Mouse (Mus musculus): Measurements from ENCODE around the gene Mnx1. TPM values are rescaled to one million over a fixed set of nuclear protein-coding genes. Genes with fewer than 3 reads are reported as not detected.
"Not testable (repeated sequence)": the region's sequence is repeated elsewhere in the genome, so short reads cannot be mapped to it uniquely, and the experiment has no call there.

Mnx1 gene
- polyA plus RNA-seq, 1 experiment from 2014 or later = not detected

DNA sequence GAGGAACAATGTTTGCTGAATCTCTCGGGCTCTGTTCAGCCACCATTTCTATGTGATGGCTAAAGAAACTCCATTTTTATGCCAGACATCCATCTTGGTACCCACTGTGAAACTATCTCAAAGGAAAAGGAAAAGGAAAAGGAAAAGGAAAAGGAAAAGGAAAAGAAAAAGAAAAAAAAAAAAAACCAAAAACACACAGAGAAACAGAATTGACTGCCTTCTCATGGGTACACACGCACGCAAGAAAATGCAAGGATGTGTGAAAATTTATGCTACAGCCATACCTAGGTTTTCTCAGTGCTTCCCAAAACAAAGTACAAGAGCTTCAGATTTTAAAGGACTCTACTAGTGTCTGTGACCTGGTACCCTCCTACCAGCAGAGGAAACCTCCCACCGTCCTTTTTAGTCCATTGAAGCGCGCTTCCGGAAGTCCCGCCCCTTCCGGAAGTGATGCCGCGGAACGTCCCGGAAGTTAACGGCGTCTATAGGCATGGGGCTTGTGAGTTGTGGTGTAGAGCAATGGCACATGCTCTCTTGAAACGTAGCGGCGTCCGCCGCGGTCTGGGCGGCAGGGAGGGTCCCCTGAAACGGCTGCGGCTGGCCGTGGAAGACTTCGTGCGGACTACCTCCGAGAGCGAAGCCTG, 43.9 kb downstream of the Mnx1 start, which contains the start of gene Nom1:
TSS of gene Nom1 (plus strand) at position 437 of the 644 bp plus-strand sequence.
- ATAC-seq = peak; percentile 94
- peaks cover 18% of the 10 kb centered on the region for H3K27me3 ChIP-seq
- DNase-seq (ENCODE audit: low read depth, low spot score) = peak; percentile 64
- TF ChIP-seq CTCF (IDR thresholded peaks at IDR 0.05) = no peak
- in situ Hi-C loops (cut with MboI; ENCODE audit: low pct_unique_long_range_greater_than_20kb) = no loop called here
- ChIA-PET POLR2A (interaction anchor here (1.2 kb wide), 1 partner anchor 35 kb away, joined by 3 read pairs; no protein-coding TSS in a partner anchor), CTCF (interaction anchor here (1.8 to 3.0 kb wide), 2 partner anchors 13 to 46 kb away, joined by 4 to 9 read pairs; no protein-coding TSS in a partner anchor)

DNA sequence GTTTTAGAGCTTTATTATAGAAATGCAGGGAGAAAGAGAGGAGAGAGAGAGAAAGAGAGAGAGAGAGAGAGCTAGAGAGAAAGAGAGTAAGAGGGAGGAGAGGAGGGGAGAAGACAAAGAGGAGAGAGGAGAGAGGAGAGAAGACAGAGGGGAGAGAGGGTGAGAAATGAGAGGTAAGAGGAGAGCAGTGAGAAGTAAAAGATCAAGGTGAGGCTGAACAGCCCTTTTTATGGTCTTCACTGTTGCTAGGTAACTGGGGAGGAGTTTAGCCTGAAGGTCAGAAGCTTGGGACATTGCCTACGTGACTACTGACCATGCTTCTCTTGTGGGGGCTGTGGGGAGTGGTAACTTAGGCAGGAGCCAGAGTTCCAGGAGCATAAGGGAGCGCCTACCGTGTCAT, 54.9 kb downstream of the Mnx1 start:
- ATAC-seq; DNase-seq (ENCODE audit: low read depth, low spot score); in situ Hi-C loops (cut with MboI; ENCODE audit: low pct_unique_long_range_greater_than_20kb); POLR2A ChIA-PET; CTCF ChIA-PET: not testable (repeated sequence)
- H3K27me3 ChIP-seq = peaks cover 63% of the 10 kb centered on the region

Other genes starting within 250 kb of the Mnx1 start
- gene Lmbr1, start 100.1 kb downstream of the Mnx1 start, polyA plus RNA-seq (2021) = 15.5 TPM
- 41.1 TPM for gene Nom1, start 43.8 kb downstream of the Mnx1 start, polyA plus RNA-seq (2021)
- gene Ube3c, start 90.8 kb upstream of the Mnx1 start, polyA plus RNA-seq (2021) = 57.4 TPM